Mouse (Mus musculus): ENCODE data around the gene Olfr102.

Olfr102 gene

DNA sequence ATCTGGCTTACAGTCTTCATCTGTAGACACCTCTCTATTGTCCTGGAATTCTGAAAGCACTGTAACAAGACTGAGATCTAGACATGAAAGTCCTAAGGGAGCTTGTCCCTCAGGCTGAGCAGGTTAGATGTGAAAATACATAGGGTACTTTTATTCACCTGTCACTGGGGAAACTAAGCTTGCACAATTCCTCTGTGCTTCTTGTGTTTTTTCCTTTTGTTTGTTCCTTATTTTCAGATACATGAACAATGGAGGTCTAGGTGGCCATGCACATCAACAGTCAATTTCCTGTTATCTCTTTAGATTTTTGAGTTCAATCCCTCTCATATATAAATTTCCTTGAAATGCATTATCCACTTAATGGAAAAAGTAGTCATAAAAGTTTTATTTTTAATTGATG lies at the start of gene Olfr102:
Gene Olfr102, minus strand, starts transcription at position 101 of the 400 bp plus-strand sequence.
- no peak for DNase-seq (ENCODE audit: low spot score in 2 of 2)

DNA sequence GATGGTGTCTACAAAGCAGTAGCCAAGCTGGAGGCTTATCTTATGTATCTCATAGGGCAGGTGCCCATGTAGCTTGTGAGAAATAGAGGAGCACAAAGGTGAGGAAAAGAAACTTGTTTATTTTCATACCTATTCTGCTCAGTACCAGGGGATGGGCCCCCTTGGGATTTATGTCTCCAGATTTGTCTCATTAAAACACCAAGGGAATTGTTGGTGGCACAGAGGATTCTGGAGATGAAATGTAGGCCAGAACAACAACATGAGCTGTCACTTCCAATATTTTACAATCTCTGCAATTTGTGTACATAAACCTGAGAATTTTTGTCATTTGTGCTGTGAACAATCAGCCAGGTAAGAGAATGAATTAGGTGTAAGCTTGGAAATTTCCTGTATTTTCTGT lies 42.4 kb upstream of the Olfr102 start, which contains the start of gene Olfr104-ps:
Gene Olfr104-ps, plus strand, starts transcription at position 301 of the 400 bp plus-strand sequence.
- DNase-seq (ENCODE audit: low spot score in 2 of 2) = no peak

DNA sequence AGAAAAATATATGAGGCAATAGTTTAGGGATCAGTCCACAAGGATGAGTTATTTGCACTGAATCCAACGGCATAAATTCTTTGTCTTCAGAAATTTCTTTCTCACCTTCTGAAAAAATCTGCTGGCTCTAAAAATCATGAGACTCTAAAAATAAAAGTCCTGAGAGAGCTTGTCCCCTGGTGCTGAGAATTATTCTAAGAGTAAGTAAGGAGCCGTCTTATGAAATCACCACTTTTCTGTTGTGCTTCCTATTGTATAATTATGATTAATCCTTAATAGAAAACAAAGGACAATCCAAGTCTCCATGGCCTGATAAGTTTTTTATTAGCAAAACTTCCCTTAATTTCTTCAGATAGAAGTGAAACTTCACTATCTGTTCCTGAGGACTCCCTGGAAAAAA lies 22.7 kb upstream of the Olfr102 start, which contains the start of gene Olfr103:
Gene Olfr103, minus strand, starts transcription at position 101 of the 400 bp plus-strand sequence.
- no peak for DNase-seq (ENCODE audit: low spot score in 2 of 2)

DNA sequence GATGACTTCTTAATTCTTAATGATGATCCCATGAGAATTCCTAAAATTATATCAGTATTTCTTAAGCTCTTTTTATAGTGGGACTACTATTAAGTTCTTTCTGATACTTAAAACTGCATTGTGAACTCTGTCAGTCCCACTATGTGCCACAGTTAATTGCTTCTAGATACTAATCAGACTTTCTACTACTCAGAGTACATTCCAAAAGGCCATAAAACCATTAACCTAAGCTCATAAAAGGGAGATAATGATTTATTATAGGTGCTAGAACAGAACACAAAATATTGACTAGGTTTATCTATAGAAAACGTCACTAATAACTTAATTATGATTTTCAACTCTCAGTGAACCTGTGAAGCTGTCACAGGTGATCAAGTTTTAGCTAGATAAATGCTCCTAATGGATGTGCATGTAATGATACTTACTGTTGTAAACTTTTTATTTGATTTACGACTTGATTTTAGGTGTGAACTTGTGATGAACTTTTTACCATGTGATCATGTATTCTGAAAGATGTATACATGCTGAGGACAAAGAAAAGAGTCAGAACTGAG lies 6.6 kb downstream of the Olfr102 start:
- no peak for DNase-seq (ENCODE audit: low spot score in 2 of 2)

DNA sequence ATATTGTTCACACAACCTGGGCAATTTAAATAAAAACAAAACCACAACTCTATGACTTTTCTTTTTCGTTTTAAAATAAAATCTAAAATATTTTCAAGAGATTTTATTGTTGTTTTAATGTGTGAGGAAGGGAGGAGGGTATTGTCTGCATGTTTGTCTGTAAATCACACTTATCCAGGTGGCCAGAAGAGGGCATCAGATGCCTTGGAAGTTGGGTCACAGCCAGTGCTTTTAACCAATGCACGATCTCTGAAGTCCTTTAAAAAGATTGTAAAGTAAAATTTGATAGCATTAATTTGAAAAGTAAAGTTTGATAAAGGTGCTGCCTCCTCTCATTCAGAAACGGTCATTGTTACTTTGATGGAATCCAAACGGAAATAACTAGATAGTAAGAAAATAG lies 8.4 kb downstream of the Olfr102 start:
- DNase-seq (ENCODE audit: low spot score in 2 of 2) = peak in 1 of 2 experiments; percentile 9

DNA sequence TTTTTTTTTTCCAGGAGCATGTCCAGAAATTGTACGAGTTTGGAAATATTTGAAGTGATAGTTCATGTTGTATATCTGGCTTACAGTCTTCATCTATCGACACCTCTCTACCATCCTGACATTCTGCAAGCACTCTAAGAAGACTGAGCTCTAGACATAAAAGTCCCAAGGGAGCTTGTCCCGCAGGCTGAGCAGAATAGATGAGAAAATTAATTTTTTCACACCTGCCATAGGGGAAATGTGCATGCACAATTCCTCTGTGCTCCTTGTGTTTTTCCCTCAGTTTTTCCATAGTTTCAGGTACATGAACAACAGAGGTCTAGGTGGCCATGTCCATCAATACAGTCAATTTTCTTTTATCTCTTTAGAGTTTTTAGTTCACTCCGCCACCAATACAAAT lies 12.6 kb downstream of the Olfr102 start, which contains the start of gene Olfr101:
Gene Olfr101, minus strand, starts transcription at position 101 of the 400 bp plus-strand sequence.
- DNase-seq (ENCODE audit: low spot score in 2 of 2) = no peak

DNA sequence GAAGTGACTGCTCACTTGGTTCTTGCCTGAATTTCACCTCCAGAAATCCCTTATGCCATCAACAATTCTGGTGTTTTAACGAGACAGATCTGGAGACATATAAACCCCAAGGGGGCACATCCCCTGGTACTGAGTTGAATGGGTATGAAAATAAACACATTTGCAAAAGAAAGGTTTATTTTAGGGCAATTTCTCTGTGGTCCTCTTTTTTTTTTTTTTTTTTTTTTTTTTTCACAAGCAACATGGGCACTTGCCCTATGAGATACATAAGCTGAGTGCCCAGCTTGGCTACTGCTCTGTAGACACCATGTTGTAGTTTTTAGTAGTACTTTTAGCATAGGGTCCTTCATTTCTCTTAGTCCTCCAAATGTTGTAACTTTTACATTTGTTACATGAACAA lies 33.5 kb downstream of the Olfr102 start, which contains the start of gene Olfr99:
Gene Olfr99, minus strand, starts transcription at position 101 of the 400 bp plus-strand sequence.
- no peak for DNase-seq (ENCODE audit: low spot score in 2 of 2)

DNA sequence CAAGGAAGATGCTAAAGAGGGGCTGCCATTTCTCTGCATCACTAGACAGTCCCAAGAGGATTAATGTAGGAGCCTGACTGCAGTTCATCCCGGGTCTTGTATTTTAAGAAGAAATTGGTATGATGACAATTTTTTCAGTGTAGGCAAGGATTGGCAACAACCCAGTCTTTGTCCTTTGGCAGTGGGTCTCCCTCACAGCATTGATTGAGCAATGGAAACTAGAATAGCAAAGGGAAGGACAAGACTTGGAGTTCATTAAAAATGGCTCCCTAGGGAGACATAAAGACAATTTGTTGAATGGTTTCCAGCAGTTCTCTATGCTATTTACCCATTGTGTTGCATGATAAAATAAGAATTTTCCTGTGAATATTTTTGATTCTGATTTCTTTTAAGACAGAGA lies 36.5 kb downstream of the Olfr102 start:
- DNase-seq (ENCODE audit: low spot score in 2 of 2) = no peak

DNA sequence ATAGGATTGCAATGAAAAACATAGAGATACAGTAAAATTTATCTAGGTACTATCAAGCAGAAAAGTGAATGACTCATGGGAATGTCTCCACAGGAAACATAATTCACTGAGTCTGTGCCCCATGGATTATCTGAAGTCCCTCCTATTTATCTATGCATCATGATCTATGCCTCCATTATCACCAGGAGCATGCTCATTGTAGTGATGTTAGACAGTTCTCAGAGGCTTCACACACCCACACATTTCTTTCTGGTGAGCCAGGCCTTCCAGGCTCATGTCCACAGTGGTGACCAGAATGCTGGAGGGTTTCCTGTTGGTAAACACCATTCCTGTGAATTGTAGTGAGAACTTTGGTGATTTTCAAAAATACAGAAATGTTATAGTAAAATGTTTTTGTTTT lies 40.3 kb downstream of the Olfr102 start:
- DNase-seq (ENCODE audit: low spot score in 2 of 2) = no peak

DNA sequence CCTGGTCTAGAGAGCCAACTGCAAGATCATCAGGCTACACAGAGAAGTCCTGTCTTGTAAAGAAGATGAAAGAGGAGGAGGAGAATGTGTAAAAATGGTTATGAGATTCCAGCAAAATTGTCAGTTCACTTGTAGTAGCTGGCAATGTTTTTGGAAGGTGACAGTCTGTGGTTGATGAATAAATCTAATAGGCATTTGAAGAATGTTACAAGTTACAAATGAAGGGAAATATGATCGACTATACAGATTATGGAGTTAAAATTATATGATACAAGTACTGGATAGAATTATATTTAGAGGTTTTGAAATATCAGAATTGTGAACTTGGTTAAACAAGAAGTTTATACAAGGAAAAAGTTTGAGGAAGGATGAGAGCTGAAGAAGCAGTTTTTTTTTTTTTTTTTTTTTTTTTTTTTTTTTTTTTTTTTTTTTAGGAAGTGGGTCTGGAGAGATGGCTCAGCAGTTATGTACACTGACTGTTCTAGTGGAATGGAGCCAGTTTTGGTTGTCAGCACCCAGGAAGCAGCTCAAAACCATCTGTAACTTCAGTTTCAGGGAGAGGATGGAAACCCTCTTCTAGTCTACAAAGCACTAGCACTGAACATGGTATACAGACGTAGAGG lies 41.1 kb downstream of the Olfr102 start:
- no peak for DNase-seq (ENCODE audit: low spot score in 2 of 2)

DNA sequence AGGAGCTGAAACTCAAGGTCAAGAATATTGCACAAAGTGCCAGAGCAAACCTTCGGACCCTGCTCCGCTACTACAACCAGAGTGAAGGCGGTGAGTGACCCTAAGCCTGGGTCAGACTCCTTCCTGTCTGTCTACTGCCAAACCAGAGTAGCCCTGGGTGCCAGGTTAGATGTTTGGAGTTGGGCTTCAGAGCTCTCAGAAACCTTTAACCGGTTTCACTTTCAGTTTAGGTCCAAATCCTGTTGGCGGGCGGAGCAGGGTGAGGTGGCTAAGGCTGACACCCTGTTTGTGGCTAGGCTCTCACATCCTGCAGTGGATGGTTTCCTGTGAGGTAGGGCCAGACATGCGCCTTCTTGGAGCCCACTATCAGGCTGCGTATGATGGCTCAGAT lies 46.2 kb downstream of the Olfr102 start:
- peak in 1 of 2 experiments; percentile 15 for DNase-seq (ENCODE audit: low spot score in 2 of 2)

DNA sequence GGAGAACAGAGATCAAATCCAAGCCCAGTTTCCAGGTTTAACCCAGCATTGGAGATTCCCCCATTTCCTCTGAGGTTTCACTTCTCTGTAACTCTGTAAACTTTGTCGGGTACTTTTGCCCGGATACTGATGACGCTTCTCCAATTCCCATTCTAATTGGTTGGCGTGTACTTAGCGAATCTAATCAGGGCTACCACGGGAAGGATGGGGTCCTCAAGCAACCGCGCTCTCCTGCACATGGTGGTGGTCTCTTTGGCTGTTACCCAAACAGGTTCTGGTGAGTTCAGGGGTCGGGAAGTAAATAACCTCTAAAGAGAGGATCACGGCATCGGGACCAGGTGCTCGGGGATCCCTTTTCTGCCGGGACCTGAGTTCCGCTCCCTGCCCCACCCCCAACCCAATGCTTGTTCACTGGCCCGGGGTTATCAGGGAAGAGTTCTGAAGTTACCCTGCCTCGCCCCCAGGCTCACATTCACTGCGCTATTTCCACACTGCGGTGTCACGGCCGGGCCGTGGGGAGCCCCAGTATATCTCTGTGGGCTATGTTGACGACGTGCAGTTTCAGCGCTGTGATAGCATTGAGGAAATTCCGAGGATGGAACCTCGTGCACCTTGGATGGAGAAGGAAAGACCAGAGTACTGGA lies 46.7 kb downstream of the Olfr102 start, which contains the start of gene H2-M3:
Gene H2-M3, plus strand, starts transcription at position 163 of the 644 bp plus-strand sequence.
- DNase-seq (ENCODE audit: low spot score in 2 of 2) = peak; percentile 72 to 97

DNA sequence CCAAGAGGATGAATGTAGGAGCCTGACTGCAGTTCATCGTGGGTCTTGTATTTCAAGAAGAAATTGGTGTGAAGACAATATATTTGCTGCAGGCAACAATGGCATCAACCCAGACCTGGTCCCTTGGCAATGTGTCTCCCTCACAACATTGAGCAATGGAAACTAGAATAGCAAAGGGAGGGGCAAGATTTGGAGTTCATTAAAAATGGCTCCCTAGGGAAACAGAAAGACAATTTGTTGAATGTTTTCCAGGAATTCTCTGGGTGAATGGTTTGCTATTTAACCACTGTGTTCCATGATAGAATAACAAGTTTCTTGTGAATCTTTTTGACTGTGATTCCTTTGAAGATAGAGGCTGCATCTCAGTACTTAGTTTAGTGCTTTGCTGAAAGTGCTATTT lies 53.2 kb downstream of the Olfr102 start, which contains the start of gene Olfr98:
Gene Olfr98, minus strand, starts transcription at position 124 of the 400 bp plus-strand sequence.
- DNase-seq (ENCODE audit: low spot score in 2 of 2) = no peak

Measured in left cerebral cortex, adult 9 months (tissue).